Mouse (Mus musculus): ENCODE results near the gene Sympk. TPM values are rescaled to one million over a fixed set of nuclear protein-coding genes. Genes with fewer than 3 reads are reported as not detected.

The Sympk gene
- polyA plus RNA-seq, 1 experiment from 2014 or later, result 10.4 TPM

GRCm38 (mm10) chr7:19023357-19023814 lies 791 bp upstream of the Sympk start, which contains the start of gene Foxa3:
Gene Foxa3 (minus strand): TSS chr7:19023538.
- H3K4me2 ChIP-seq (replicated peaks; ENCODE audit: low read depth, low read length), result peak within 1 kb of the TSS; percentile 85

DNA sequence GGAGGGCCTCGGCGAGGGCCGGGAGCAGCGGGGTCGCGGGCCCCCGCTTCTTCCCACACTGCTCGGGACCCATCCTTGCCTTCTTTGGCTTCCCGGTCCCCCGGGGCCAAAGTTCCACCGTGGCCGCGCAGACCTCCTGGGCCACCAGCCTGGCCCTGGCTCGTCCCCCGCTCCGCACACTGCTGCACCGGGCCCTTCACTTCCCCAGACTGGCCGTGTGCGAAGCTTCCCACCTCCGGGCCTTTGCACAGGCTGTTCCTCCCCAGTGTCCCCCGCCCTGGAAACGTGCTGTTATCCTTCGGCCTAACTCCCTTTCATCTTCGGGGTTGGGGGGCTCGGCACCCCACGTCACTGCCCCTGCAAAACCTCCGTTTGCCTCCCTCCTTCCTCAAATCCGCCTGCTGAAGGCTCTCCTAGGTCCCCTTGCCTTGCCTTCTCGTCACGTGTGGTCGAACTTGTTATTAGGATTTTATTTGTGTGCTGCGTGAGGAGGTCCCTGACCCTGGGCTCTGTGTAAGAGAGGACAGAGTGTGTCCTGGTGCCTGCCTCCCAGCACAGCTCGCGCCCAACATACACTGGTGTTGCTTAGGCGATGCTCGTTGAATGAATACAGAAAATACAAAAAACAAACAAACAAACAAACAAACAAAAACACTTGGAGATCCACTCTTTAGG lies 541 bp downstream of the Sympk start:
- ATAC-seq (peak; percentile 14), DNase-seq (ENCODE audit: low spot score) (peak; percentile 42)
- no peaks in the 10 kb centered on the region; the same call in 1 of the 2 replicates for H3K4me1 ChIP-seq (ENCODE audit: insufficient read depth, low read depth, low read length)
- peak overlapping the region; percentile 57; the same call in 1 of the 2 replicates for H3K27ac ChIP-seq (ENCODE audit: low read length)
- H3K4me3 ChIP-seq (ENCODE audit: low read depth, low read length), result peak overlapping the region; percentile 88
- peaks cover 9% of the 10 kb centered on the region; the same call in 1 of the 2 replicates for H3K36me3 ChIP-seq (ENCODE audit: insufficient read depth, low read length)
- 1% methylated on average over 28 of the region's 36 CpGs for WGBS
- H3K9me3 ChIP-seq (ENCODE audit: low read length), result no peaks in the 10 kb centered on the region
- H3K27me3 ChIP-seq (replicated peaks; ENCODE audit: insufficient read depth, low read length), result peaks cover 15% of the 10 kb centered on the region
- peak overlapping the region; percentile 62 for H3K9ac ChIP-seq (replicated peaks; ENCODE audit: low read depth)
- H3K4me2 ChIP-seq (replicated peaks; ENCODE audit: low read depth, low read length), result peak overlapping the region; percentile 85
- TF ChIP-seq EP300 (IDR thresholded peaks at IDR 0.05) (no peak), CTCF (IDR thresholded peaks at IDR 0.05) (no peak)

More at GRCm38 (mm10) chr7:19023357-19023814, 791 bp upstream of the Sympk start, which contains the start of gene Foxa3:
- Histone ChIP-seq H3K9ac (replicated peaks; ENCODE audit: low read depth) (peak within 1 kb of the TSS; percentile 62), H3K27me3 (replicated peaks; ENCODE audit: insufficient read depth, low read length) (peaks cover 15% of the 10 kb centered on the region), H3K9me3 (ENCODE audit: low read length) (no peaks in the 10 kb centered on the region), H3K4me1 (ENCODE audit: insufficient read depth, low read depth, low read length) (no peaks in the 10 kb centered on the region; the same call in 1 of the 2 replicates), H3K36me3 (ENCODE audit: insufficient read depth, low read length) (no peaks in the 10 kb centered on the region), H3K27ac (ENCODE audit: low read length) (peak within 1 kb of the TSS; percentile 57; the same call in 1 of the 2 replicates), H3K4me3 (ENCODE audit: low read depth, low read length) (peak within 1 kb of the TSS; percentile 88)
- 3% methylated on average over 30 of the region's 30 CpGs for WGBS
- DNase-seq (ENCODE audit: low spot score), result peak; percentile 61
- TF ChIP-seq CTCF (IDR thresholded peaks at IDR 0.05) (peak; percentile 51), EP300 (IDR thresholded peaks at IDR 0.05) (no peak)
- peak; percentile 46 for ATAC-seq

DNA sequence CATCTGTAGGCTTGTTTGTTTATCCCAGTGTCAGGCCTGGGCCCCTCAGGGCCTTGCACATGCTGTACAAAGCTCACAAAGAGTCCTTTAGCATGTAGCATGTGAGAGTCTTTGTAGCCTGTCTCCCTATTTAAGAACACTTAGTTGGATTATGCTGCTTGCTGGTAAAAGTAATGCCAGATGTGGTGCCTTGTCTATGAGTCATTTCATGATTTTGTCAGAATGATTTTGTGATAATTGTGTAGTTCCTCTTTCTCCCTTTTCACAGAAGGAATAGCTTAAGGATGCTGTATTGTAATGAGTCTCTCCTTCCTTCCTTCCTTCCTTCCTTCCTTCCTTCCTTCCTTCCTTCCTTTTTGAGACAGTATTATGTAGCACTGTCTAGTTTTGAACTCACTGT lies 3.9 kb downstream of the Sympk start:
- Histone ChIP-seq H3K9me3 (ENCODE audit: low read length) (no peaks in the 10 kb centered on the region), H3K9ac (replicated peaks; ENCODE audit: low read depth) (no peak overlapping the region), H3K4me3 (ENCODE audit: low read depth, low read length) (no peak overlapping the region), H3K27me3 (replicated peaks; ENCODE audit: insufficient read depth, low read length) (peaks cover 8% of the 10 kb centered on the region), H3K4me1 (ENCODE audit: insufficient read depth, low read depth, low read length) (no peaks in the 10 kb centered on the region; the same call in 1 of the 2 replicates), H3K36me3 (ENCODE audit: insufficient read depth, low read length) (peaks cover 29% of the 10 kb centered on the region; the same call in 1 of the 2 replicates), H3K4me2 (replicated peaks; ENCODE audit: low read depth, low read length) (no peak overlapping the region), H3K27ac (ENCODE audit: low read length) (no peak overlapping the region)
- TF ChIP-seq EP300 (IDR thresholded peaks at IDR 0.05) (no peak), CTCF (IDR thresholded peaks at IDR 0.05) (no peak)
- DNase-seq (ENCODE audit: low spot score) (no peak), ATAC-seq (no peak)

- ATAC-seq, result peak; percentile 65
- Histone ChIP-seq H3K4me2 (replicated peaks; ENCODE audit: low read depth, low read length) (no peak overlapping the region), H3K27me3 (replicated peaks; ENCODE audit: insufficient read depth, low read length) (no peaks in the 10 kb centered on the region)
These were observed 5.0 kb downstream of the Sympk start for GRCm38 (mm10) chr7:19029084-19029653.

GRCm38 (mm10) chr7:19031641-19032040 lies 7.5 kb downstream of the Sympk start:
- Histone ChIP-seq H3K9me3 (ENCODE audit: low read length) (no peaks in the 10 kb centered on the region), H3K27me3 (replicated peaks; ENCODE audit: insufficient read depth, low read length) (no peaks in the 10 kb centered on the region), H3K9ac (replicated peaks; ENCODE audit: low read depth) (no peak overlapping the region), H3K27ac (ENCODE audit: low read length) (no peak overlapping the region), H3K4me3 (ENCODE audit: low read depth, low read length) (no peak overlapping the region), H3K4me1 (ENCODE audit: insufficient read depth, low read depth, low read length) (no peaks in the 10 kb centered on the region), H3K36me3 (ENCODE audit: insufficient read depth, low read length) (peaks cover 54% of the 10 kb centered on the region), H3K4me2 (replicated peaks; ENCODE audit: low read depth, low read length) (no peak overlapping the region)
- DNase-seq (ENCODE audit: low spot score) (no peak), ATAC-seq (no peak)
- TF ChIP-seq CTCF (IDR thresholded peaks at IDR 0.05), result no peak
- no peak for TF ChIP-seq EP300 (IDR thresholded peaks at IDR 0.05)
- 76% methylated on average over 4 of the region's 4 CpGs for WGBS

More at GRCm38 (mm10) chr7:19029084-19029653, 5.0 kb downstream of the Sympk start:
- DNase-seq (ENCODE audit: low spot score), result peak; percentile 72
- Histone ChIP-seq H3K9ac (replicated peaks; ENCODE audit: low read depth) (no peak overlapping the region), H3K4me3 (ENCODE audit: low read depth, low read length) (no peak overlapping the region), H3K9me3 (ENCODE audit: low read length) (no peaks in the 10 kb centered on the region), H3K4me1 (ENCODE audit: insufficient read depth, low read depth, low read length) (no peaks in the 10 kb centered on the region; the same call in 1 of the 2 replicates), H3K27ac (ENCODE audit: low read length) (no peak overlapping the region), H3K36me3 (ENCODE audit: insufficient read depth, low read length) (peaks cover 33% of the 10 kb centered on the region; the same call in 1 of the 2 replicates)
- WGBS, result 59% methylated on average over 6 of the region's 6 CpGs
- TF ChIP-seq EP300 (IDR thresholded peaks at IDR 0.05), result no peak
- peak; percentile 85 for TF ChIP-seq CTCF (IDR thresholded peaks at IDR 0.05)

DNA sequence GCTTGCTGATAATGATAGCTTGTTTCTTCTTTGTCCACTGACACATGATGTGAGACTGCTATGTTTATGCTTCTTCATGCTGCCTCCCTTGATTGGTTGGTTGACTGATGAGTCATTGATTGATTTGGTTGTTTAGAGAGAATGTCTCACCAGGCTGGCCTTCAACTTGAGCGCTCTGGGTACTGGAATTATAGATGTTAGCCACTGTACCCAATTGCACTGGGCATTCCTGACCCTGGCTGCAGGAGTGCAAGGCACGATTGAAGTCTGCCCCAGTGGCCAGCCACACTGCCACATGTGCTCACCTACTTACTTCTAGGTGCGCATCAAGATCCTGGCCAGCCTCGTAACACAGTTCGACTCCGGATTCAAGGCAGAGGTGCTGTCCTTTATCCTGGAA lies 20.4 kb downstream of the Sympk start:
- no peaks in the 10 kb centered on the region for H3K9me3 ChIP-seq (ENCODE audit: low read length)
- 92% methylated on average over 6 of the region's 6 CpGs for WGBS
- DNase-seq (ENCODE audit: low spot score) (no peak), ATAC-seq (no peak)
- H3K9ac ChIP-seq (replicated peaks; ENCODE audit: low read depth), result no peak overlapping the region
- no peaks in the 10 kb centered on the region for H3K27me3 ChIP-seq (replicated peaks; ENCODE audit: insufficient read depth, low read length)
- H3K4me2 ChIP-seq (replicated peaks; ENCODE audit: low read depth, low read length), result no peak overlapping the region
- TF ChIP-seq EP300 (IDR thresholded peaks at IDR 0.05) (no peak), CTCF (IDR thresholded peaks at IDR 0.05) (no peak)
- H3K4me1 ChIP-seq (ENCODE audit: insufficient read depth, low read depth, low read length), result no peaks in the 10 kb centered on the region
- no peak overlapping the region for H3K27ac ChIP-seq (ENCODE audit: low read length)
- H3K4me3 ChIP-seq (ENCODE audit: low read depth, low read length), result no peak overlapping the region
- peaks cover 72% of the 10 kb centered on the region for H3K36me3 ChIP-seq (ENCODE audit: insufficient read depth, low read length)

Data from lung, postnatal 0 days (tissue).